Mouse (Mus musculus) WW6 (cell line): ENCODE data around the gene Cyp2b10.
"Not testable (repeated sequence)": the region's sequence is repeated elsewhere in the genome, so short reads cannot be mapped to it uniquely, and the experiment has no call there.

Experiments
- DNase-seq: peaks from one replicate; pipeline ENCODE4 v3.0.0-alpha.2; 2013; ENCODE audit warnings: low read depth, low spot score

Gene Cyp2b10

DNA sequence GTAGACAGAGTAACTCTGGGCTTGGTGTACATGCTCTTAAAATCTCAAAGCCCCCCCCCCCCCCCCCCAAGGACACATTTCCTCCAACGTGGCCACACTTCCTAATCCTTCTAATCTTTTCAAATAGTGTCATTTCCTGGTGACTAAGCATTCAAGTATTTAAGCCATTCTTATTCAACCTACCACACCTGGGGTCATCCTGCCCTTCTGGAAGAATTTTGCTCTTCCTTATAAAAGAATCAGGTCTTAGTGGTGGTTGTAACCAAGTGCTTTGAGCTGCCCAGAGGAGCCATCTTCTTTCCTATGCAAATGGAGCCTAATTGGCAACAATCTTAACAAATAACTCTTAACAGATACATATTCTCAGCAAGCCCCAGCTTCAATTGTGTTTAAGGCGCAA lies 12.6 kb downstream of the Cyp2b10 start:
- DNase-seq = no peak

DNA sequence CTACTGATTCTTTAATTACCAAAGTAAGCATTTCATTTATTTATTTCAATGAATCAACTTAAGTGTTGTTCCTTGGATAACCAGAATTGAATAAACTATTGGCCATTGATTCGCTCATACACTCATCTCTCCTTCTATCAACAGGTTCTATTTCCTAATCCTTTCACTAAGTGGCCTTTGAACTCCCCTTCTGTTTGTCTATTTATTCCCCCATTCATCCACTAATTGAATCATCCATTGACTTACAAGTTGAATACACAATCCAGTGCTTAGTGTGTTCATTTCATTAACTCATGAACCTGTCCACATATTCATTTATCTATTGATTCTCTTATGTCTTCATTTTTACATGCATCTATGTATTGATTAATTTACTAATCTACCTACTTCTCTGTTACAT lies 18.7 kb downstream of the Cyp2b10 start:
- DNase-seq = no peak

DNA sequence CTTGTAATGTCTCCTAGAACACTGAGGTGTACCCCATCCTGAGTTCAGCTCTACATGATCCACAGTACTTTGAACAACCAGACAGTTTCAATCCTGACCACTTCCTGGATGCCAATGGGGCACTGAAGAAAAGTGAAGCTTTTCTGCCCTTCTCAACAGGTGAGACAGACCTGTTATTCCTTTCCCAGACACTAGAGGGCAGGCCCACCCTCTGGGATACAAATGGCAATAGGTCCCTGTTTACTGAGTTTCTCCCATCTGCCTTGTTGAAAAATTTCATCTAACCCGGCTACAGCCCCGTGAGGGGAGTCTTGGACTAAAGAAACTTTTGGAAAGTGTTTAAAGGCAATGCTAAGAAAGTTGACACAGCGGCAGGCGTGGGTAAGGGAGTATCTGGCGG lies 19.9 kb downstream of the Cyp2b10 start:
- not testable (repeated sequence) for DNase-seq

DNA sequence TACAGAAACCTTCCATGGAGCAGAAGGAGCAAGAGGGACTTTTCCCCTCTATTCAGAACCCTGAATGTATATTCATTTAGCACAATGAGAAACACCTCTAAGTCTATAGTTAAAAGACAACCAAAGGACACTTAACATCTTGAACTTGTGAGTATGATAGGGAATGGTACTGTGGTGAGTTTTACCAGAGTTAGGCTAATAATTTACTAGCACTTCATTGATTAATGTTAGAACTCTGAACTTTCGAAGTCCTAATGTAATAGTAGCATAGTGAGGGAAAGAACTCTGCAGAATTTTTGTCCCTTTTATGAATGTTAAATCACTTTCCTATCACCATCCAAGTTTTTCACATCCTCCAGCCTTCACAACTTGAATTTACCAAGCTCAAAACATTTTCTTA lies 22.0 kb downstream of the Cyp2b10 start:
- no peak for DNase-seq

DNA sequence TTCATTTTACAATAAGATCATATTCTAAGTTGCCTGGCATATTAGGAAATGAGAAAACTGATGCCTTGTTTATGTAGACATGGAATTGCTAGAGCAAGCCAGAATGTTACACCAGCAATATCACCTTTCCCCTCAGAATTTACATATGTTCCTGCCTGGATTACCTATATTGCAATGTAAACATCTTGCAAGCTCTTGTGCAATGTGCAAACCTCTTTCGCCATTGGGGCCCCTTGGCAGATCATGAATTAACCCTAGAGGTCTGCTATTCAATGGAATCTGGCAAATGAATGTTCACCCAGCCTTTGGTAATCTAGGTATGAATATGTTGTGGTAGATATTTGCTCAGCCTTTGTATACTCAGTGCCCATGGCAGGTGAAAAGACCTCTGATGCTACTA lies 47.9 kb downstream of the Cyp2b10 start:
- DNase-seq = no peak
